Mouse (Mus musculus): ENCODE data around the gene Nr1i3.

The Nr1i3 gene

GRCm38 (mm10) chr1:171256937-171257548, 43.3 kb downstream of the Nr1i3 start:
- DNase-seq, result peak; percentile 55

- no peak for DNase-seq
Observed at GRCm38 (mm10) chr1:171257781-171258180, 44.0 kb downstream of the Nr1i3 start.

- DNase-seq, result no peak
Observed at GRCm38 (mm10) chr1:171258921-171259320, 45.2 kb downstream of the Nr1i3 start.

GRCm38 (mm10) chr1:171260316-171260715, 46.5 kb downstream of the Nr1i3 start:
- no peak for DNase-seq

GRCm38 (mm10) chr1:171262594-171263130, 48.9 kb downstream of the Nr1i3 start:
- DNase-seq, result peak; percentile 90

- DNase-seq, result no peak
Observed at GRCm38 (mm10) chr1:171263185-171263611, 49.4 kb downstream of the Nr1i3 start.

GRCm38 (mm10) chr1:171263666-171264461, 50.1 kb downstream of the Nr1i3 start:
- DNase-seq, result no peak

GRCm38 (mm10) chr1:171265971-171266744, 52.4 kb downstream of the Nr1i3 start:
- no peak for DNase-seq

GRCm38 (mm10) chr1:171268341-171268740, 54.6 kb downstream of the Nr1i3 start:
- no peak for DNase-seq

GRCm38 (mm10) chr1:171269848-171270572, 56.2 kb downstream of the Nr1i3 start, which contains the start of gene B4galt3:
Gene B4galt3, plus strand, starts transcription at chr1:171270328.
- peak; percentile 95 for DNase-seq
